Mouse (Mus musculus) frontal cortex, postnatal 10 days (tissue): ENCODE data around the gene Spaca6.
"Not testable (repeated sequence)": the region's sequence is repeated elsewhere in the genome, so short reads cannot be mapped to it uniquely, and the experiment has no call there.

Experiments
- DNase-seq, 2 experiments: peaks; one replicate each; pipeline ENCODE4 v3.0.0; 2022; ENCODE audit warnings: low spot score in 2 of 2, mixed read lengths in 1 of 2

Spaca6 gene

GRCm38 (mm10) chr17:17844606-17845005, 17.6 kb downstream of the Spaca6 start:
- not testable (repeated sequence) for DNase-seq

GRCm38 (mm10) chr17:17845187-17846027, 18.4 kb downstream of the Spaca6 start:
- DNase-seq = no peak

GRCm38 (mm10) chr17:17848988-17849387, 22.0 kb downstream of the Spaca6 start:
- no peak for DNase-seq

- DNase-seq = no peak
These were observed 23.2 kb downstream of the Spaca6 start for GRCm38 (mm10) chr17:17849906-17850712.

- no peak for DNase-seq
These were observed 28.3 kb downstream of the Spaca6 start, which contains the start of gene Has1 for GRCm38 (mm10) chr17:17855064-17855838. Gene Has1, minus strand, starts transcription at chr17:17855205.

- DNase-seq = no peak
These were observed 29.7 kb downstream of the Spaca6 start for GRCm38 (mm10) chr17:17856612-17857011.

GRCm38 (mm10) chr17:17857446-17857845, 30.5 kb downstream of the Spaca6 start:
- DNase-seq = no peak

- DNase-seq = no peak
These were observed 33.2 kb downstream of the Spaca6 start for GRCm38 (mm10) chr17:17860110-17860509.

- no peak for DNase-seq
These were observed 35.4 kb downstream of the Spaca6 start for GRCm38 (mm10) chr17:17862360-17862759.

- no peak for DNase-seq
These were observed 38.2 kb downstream of the Spaca6 start for GRCm38 (mm10) chr17:17865168-17865567.

GRCm38 (mm10) chr17:17866801-17867469, 40.0 kb downstream of the Spaca6 start:
- DNase-seq = no peak

- DNase-seq = no peak
These were observed 44.1 kb downstream of the Spaca6 start for GRCm38 (mm10) chr17:17870892-17871550.

GRCm38 (mm10) chr17:17871697-17872096, 44.7 kb downstream of the Spaca6 start:
- no peak for DNase-seq

- no peak for DNase-seq
These were observed 52.4 kb downstream of the Spaca6 start for GRCm38 (mm10) chr17:17879347-17879746.

GRCm38 (mm10) chr17:17882672-17883071, 55.7 kb downstream of the Spaca6 start:
- DNase-seq = no peak

GRCm38 (mm10) chr17:17883840-17884239, 56.9 kb downstream of the Spaca6 start, which contains the start of gene Fpr1:
Gene Fpr1, minus strand, starts transcription at chr17:17883940.
- DNase-seq = no peak

- no peak for DNase-seq
These were observed 60.9 kb downstream of the Spaca6 start, which contains the start of the genes Fpr2 and Fpr3 for GRCm38 (mm10) chr17:17887774-17888248. Gene Fpr2, plus strand, starts transcription at chr17:17887824. Gene Fpr3, plus strand, starts transcription at chr17:17887852.

GRCm38 (mm10) chr17:17889732-17890425, 62.9 kb downstream of the Spaca6 start:
- DNase-seq = no peak
